Mouse (Mus musculus) bone marrow macrophage, adult 2 months (primary cell): ENCODE measurements around the gene Gm10972. TPM values are rescaled to one million over a fixed set of nuclear protein-coding genes. Genes with fewer than 3 reads are reported as not detected.
"Not testable (repeated sequence)": the region's sequence is repeated elsewhere in the genome, so short reads cannot be mapped to it uniquely, and the experiment has no call there.

Experiments used
- H3K27ac ChIP-seq: 2 replicates; pipeline ENCODE4 v1.5.1; 2012; ENCODE audit warnings: low read depth, low read length; ENCODE audit not compliant: insufficient read depth
- H3K4me1 ChIP-seq: 2 replicates; pipeline ENCODE4 v1.6.1; 2012; ENCODE audit warnings: low read length; ENCODE audit not compliant: control insufficient read depth, insufficient read depth
- H3K4me3 ChIP-seq: 2 replicates; pipeline ENCODE4 v1.5.1; 2012; ENCODE audit warnings: mild to moderate bottlenecking, low read length, moderate library complexity; ENCODE audit not compliant: insufficient read depth
- CTCF ChIP-seq: IDR thresholded peaks from 2 replicates; pipeline ENCODE4 v1.5.1; 2012; ENCODE audit warnings: low read depth, mild to moderate bottlenecking, low read length, moderate library complexity
- POLR2A ChIP-seq: IDR thresholded peaks from 2 replicates; pipeline ENCODE4 v1.6.1; 2012; ENCODE audit warnings: mild to moderate bottlenecking, low read depth, low read length, borderline replicate concordance
- polyA plus RNA-seq: library from polyadenylated mRNA; stranded (reverse); fragments of >200 nt; gene quantifications from 2 replicates; pipeline ENCODE4 v1.2.4, GENCODE M21; 2012; ENCODE audit not compliant: missing spikeins, insufficient read depth, insufficient read length

Gm10972 gene
- polyA plus RNA-seq, 1 experiment = not detected

- H3K27ac ChIP-seq, H3K4me3 ChIP-seq, H3K4me1 ChIP-seq: not testable (repeated sequence)
Observed at GRCm38 (mm10) chr3:94665060-94665802, 22.3 kb downstream of the Gm10972 start.

- H3K27ac ChIP-seq, H3K4me1 ChIP-seq, H3K4me3 ChIP-seq: not testable (repeated sequence)
Observed at GRCm38 (mm10) chr3:94665896-94666295, 23.0 kb downstream of the Gm10972 start.

GRCm38 (mm10) chr3:94675101-94675500 lies 32.2 kb downstream of the Gm10972 start:
- H3K4me1 ChIP-seq, H3K27ac ChIP-seq, H3K4me3 ChIP-seq: not testable (repeated sequence)

- Histone ChIP-seq H3K4me3 (no peak overlapping the region), H3K27ac (no peak overlapping the region), H3K4me1 (no peaks in the 10 kb centered on the region; the same call in 1 of the 2 replicates)
- TF ChIP-seq POLR2A (no peak), CTCF (no peak)
Observed at GRCm38 (mm10) chr3:94679351-94679841, 36.5 kb downstream of the Gm10972 start.

GRCm38 (mm10) chr3:94680032-94680431 lies 37.1 kb downstream of the Gm10972 start:
- H3K27ac ChIP-seq, H3K4me3 ChIP-seq, H3K4me1 ChIP-seq: not testable (repeated sequence)

GRCm38 (mm10) chr3:94680783-94681182 lies 37.9 kb downstream of the Gm10972 start:
- H3K4me3 ChIP-seq = no peak overlapping the region
- H3K27ac ChIP-seq = 0 out of 2 replicates have a peak overlapping the region, but pooled peaks have one; percentile 13
- no peaks in the 10 kb centered on the region; the same call in 1 of the 2 replicates for H3K4me1 ChIP-seq
- no peak for TF ChIP-seq POLR2A
- TF ChIP-seq CTCF = no peak

GRCm38 (mm10) chr3:94683646-94684045 lies 40.7 kb downstream of the Gm10972 start:
- TF ChIP-seq POLR2A (no peak), CTCF (no peak)
- Histone ChIP-seq H3K4me3 (no peak overlapping the region), H3K27ac (no peak overlapping the region), H3K4me1 (no peaks in the 10 kb centered on the region; the same call in 1 of the 2 replicates)

GRCm38 (mm10) chr3:94685989-94686772 lies 43.3 kb downstream of the Gm10972 start:
- H3K27ac ChIP-seq, H3K4me3 ChIP-seq, H3K4me1 ChIP-seq: not testable (repeated sequence)

- H3K4me3 ChIP-seq, H3K4me1 ChIP-seq, H3K27ac ChIP-seq: not testable (repeated sequence)
Observed at GRCm38 (mm10) chr3:94688698-94689097, 45.8 kb downstream of the Gm10972 start.

- peak overlapping the region; percentile 55; the same call in 1 of the 2 replicates for H3K27ac ChIP-seq
- not testable (repeated sequence) for H3K4me1 ChIP-seq, H3K4me3 ChIP-seq
Observed at GRCm38 (mm10) chr3:94689195-94689594, 46.3 kb downstream of the Gm10972 start.

- H3K4me3 ChIP-seq, H3K27ac ChIP-seq: not testable (repeated sequence)
- H3K4me1 ChIP-seq = peaks cover 11% of the 10 kb centered on the region
Observed at GRCm38 (mm10) chr3:94690162-94690561, 47.2 kb downstream of the Gm10972 start.
